Mouse (Mus musculus) olfactory bulb, adult 2 months (tissue): ENCODE data around the gene Slco4c1.

Experiments
- CTCF ChIP-seq: fragments of 200-500 bp; IDR thresholded peaks from 2 replicates; pipeline ENCODE4 v1.5.1; 2012; ENCODE audit warnings: low read depth, mild to moderate bottlenecking, low read length, moderate library complexity; ENCODE audit not compliant: insufficient read depth
- POLR2A ChIP-seq: fragments of 200-500 bp; IDR thresholded peaks from 2 replicates; pipeline ENCODE4 v1.6.1; 2012; ENCODE audit warnings: mild to moderate bottlenecking, low read depth, low read length, moderate library complexity; ENCODE audit not compliant: insufficient read depth

DNA sequence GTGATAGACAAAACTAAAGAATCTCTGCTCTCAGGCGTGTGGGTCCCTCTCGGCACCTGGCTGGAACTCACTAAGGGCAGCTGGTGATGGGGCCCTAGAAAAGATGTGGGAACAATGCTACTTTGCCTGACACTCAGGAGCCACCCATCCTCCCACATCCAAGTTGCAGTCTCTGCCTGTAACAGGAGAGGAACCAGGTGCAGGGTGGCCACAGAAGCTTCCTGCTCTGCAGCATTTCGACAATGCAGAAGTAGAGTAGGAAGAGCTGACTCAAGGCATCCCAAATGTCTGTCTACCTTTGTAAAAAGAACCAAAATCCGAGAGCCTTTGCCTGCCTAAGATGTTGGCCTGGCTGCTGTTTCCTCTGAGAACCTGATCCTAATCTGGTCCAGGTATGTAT lies 22.9 kb downstream of the Slco4c1 start:
- TF ChIP-seq CTCF (no peak), POLR2A (no peak)
